Mouse (Mus musculus): ENCODE results near the gene Gm9268. TPM values are rescaled to one million over a fixed set of nuclear protein-coding genes. Genes with fewer than 3 reads are reported as not detected.

Gm9268 gene
- polyA plus RNA-seq (2021; fragmentation: Nextera tagmentation), result not detected in 2 replicates
- long read RNA-seq, experiment 1, result 0 reads
- long read RNA-seq, experiment 2, result 0 reads

DNA sequence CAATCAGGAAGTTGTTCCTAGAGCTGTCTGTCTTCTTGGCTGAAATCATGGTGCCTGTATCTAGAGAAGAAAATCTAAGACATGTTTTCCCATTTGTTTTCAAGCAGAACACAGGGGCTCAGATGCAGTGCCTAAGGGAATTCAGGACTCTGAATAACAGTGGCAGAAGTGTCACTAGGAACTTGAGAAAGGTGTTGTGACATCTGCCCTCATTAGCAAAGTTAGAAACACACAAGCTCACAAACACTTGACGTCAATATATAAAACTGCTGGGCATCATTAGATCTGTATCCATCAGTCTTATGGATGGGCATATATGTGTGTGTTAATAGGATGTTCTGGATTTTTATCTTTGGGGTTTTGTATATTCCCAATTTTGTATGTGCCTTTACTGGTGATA lies at the start of gene Gm9268:
Gm9268 (plus strand) TSS at position 301 of the 400 bp plus-strand sequence.

Other genes with a start within 250 kb of the Gm9268 start
- gene Vmn2r62, start 225.2 kb upstream of the Gm9268 start, polyA plus RNA-seq (2021; fragmentation: Nextera tagmentation), result not detected in 2 replicates
- not detected in 2 replicates for gene Gm2381, start 151.5 kb upstream of the Gm9268 start, polyA plus RNA-seq (2021; fragmentation: Nextera tagmentation)
- not detected in 2 replicates for gene Vmn2r63, start 84.9 kb upstream of the Gm9268 start, polyA plus RNA-seq (2021; fragmentation: Nextera tagmentation)
- gene Zfp936, start 95.5 kb downstream of the Gm9268 start, polyA plus RNA-seq (2021; fragmentation: Nextera tagmentation), result not detected in 2 replicates